Mouse (Mus musculus): ENCODE measurements around the gene Zfp933.
"Not testable (repeated sequence)": the region's sequence is repeated elsewhere in the genome, so short reads cannot be mapped to it uniquely, and the experiment has no call there.

The Zfp933 gene

DNA sequence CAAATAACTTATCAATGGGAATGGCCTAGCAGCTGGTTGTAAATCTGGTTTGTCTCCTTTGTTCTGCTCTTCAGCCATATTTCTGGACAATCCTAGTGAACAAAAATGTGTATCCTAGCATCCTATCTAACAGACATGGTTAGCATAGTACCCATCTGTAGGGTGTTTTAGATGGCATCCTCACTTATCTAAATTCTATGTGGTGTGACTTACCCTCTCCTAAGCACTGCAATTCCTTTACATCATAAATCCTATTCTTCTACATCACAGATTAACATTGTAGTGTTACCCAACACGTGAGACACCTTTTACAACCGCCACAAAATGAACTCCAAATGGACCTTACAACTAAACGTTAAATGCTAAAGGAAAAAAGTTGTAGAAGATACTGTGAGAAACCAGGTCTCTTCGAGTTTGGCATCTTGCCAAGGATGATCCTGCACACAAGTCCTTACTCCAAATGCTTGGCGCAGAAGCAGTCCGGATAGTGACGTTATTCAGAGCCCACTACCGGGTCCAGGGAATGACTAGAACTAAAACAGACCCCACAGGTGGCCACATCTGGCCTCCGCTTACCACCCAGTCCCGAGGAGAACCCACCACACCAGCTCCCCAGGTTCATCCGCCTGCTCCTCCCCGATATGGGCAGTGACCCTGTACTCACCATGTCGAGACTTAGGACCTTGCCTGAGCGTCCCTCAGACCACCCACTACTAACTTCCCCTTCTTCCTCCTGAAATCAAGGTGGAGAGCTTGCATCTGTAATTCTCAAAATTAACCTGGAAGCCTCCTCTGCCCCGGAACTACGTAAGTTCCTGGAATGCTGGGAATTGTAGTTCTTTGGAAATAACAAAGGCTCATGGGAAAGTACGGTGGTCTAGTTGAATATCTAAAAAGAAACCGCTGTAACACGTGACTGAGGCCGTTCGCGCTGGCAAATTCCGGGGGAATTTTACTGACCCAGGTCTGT, at the start of gene Zfp933:
Gene Zfp933 (minus strand): TSS at position 753 of the 970 bp plus-strand sequence.
- DNase-seq (ENCODE audit: low read depth, low spot score) = peak; percentile 82

DNA sequence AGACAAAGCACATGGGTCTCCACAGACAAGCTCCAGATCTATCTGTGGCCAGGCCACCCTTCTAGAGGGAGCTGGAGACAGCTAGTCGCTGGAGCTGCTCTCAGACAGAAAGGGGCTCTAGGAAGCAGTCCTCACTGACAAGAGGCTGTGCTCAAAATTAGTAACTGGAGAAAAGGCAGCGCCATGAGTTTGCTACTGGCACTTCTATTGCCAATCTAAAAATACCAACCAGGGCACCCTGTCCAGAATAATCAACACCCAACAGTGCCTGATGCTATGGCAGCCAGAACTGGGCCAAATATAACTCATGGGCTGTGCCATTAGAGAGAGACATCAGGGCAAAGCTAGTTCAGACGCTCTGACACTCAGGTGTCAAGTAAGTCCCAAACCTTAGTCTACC, 49.2 kb upstream of the Zfp933 start:
- DNase-seq (ENCODE audit: low read depth, low spot score) = no peak

- no peak for DNase-seq (ENCODE audit: low read depth, low spot score)
Measured at GRCm38 (mm10) chr4:147896411-147896810, 48.2 kb upstream of the Zfp933 start.

DNA sequence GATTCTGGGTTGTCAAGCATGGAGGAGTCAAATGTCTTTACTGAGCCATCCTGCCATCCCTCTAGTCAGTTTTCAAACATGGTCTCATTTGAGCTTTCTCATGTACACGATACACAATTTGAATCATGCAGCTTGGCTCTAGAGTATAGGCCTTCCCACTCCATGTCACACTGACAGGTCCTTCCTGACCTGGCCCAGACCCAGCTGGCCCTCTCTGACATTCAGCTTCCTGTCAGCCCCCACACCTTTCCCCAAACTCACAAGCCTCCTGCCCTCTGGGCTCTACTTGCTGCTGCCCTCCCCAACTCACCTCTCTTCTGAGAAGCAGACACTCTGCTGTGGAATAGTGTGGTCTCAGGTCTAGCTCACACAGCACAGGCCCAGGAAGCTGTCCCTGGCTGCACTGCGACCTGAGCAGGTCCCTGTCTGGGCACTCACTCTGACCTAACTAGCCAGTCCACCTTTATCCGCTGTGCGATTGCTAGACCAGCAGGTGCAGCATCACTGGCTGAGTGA, 47.7 kb upstream of the Zfp933 start:
- no peak for DNase-seq (ENCODE audit: low read depth, low spot score)

GRCm38 (mm10) chr4:147890341-147890740, 42.2 kb upstream of the Zfp933 start:
- DNase-seq (ENCODE audit: low read depth, low spot score) = no peak

DNA sequence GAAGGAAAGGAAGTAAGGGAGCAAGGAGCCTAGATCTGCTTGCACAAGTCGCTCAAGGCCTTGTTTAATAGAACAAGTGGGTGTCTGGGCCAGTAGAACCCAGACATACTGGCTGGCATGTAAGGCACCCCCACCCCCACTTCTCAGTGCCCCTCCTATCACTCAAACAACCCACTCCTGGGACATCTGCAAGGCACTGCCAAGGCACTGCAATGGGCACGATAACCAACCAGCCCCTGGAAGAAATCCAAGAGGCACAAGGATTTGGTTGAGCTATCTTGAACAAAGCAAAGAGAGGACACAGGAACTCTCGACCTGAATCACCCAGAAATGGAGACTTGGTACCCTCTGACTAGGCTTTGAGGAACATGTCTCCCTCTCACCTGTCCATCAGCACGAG, 40.1 kb upstream of the Zfp933 start:
- no peak for DNase-seq (ENCODE audit: low read depth, low spot score)

GRCm38 (mm10) chr4:147887277-147887676, 39.1 kb upstream of the Zfp933 start:
- no peak for DNase-seq (ENCODE audit: low read depth, low spot score)

DNA sequence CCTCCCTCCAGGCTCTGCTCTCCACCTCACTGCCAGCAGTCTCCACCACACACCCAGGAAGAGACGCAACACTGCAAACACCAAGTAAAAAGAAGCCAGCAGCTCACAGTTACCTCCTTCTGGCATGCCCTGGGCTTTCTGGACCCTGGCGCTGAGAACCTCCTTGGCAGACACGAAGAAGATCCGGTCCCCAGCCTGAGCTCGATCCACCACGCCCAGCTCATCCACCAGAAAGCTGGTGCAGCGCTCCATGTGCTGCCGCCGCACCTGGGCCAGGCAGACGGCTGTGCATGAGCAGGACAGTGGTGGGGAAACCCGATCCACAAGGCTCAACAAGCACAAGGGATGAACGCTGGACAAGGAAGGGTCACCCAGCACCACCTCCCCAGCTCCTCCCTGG, 38.0 kb upstream of the Zfp933 start:
- DNase-seq (ENCODE audit: low read depth, low spot score) = no peak

DNA sequence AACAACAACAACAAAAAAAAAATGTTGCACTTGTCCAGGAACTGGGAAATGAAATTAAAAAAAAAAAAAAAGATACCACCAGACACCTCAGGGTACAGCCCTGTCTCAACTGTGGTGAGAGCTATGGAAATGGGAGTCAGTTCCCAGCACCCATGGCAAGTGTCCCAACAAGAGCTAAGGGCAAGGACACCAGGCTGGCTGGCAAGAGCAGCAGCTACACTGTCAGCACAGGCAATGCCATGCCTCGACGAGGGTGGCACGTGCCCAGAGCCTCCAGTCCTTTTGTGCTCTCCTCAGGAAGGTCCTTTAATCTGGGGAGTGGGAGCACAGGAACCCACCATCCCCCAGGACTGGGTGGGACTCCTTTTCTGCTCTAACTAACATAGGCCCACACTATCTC, 36.0 kb upstream of the Zfp933 start:
- no peak for DNase-seq (ENCODE audit: low read depth, low spot score)

GRCm38 (mm10) chr4:147883041-147883440, 34.9 kb upstream of the Zfp933 start:
- DNase-seq (ENCODE audit: low read depth, low spot score) = no peak

DNA sequence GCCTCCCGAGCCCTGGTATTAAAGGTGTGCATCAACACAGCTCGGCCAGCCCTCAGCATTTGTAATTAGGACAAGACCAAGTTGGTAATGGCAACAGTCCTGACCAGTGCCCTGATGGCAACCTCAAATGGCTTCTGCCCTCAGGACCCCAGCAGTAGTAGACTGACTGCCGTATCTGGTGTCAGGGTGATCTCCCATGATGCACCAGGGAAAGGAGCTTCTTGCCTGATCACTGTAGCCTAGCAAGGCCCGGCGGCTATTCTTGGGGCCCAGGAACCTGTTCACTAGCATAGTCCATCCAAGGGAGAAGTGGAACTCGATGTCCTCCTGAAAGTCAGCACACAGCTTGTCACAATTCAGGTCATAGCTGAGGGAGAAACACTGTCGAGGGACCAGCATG, 33.6 kb upstream of the Zfp933 start:
- no peak for DNase-seq (ENCODE audit: low read depth, low spot score)

DNA sequence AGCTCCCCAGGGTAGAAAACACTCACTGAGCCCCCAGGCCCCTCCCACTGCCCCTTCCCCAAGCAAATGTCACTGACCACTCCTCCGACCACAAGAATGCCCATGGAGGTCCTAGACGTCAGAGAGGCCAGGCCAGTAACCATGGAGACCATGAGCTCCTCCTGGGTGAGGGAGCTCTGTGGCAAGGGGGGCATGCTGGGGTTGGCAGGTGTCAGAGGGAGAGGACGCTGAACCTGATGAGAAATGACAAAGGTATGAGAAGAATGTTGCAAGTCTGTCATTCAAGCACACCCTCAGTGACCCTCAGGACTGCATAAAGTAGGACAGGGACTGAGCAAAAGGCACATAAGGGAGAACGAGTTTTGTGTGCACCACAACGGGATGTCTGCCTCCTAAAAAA, 31.7 kb upstream of the Zfp933 start:
- no peak for DNase-seq (ENCODE audit: low read depth, low spot score)

DNA sequence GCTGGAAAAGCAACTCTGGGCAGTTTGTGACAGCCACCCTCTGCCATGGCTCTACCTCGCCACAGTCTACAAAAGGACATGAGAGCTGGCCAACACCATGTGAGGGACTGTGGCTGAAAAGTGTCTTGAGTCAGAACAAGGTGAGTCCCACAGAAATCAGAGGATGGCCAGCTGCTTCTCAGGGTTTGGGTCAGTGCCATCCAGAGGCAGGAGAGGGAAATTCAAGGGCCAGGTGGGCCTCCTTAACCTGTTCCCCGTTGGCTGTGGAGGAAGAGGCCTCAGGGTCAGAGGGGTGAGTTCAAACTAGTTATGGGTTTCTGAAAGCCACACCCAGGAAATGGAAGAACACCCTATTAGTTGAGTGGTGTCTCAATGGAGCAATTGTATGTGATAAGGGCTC, 31.3 kb upstream of the Zfp933 start:
- no peak for DNase-seq (ENCODE audit: low read depth, low spot score)

GRCm38 (mm10) chr4:147878537-147878936, 30.4 kb upstream of the Zfp933 start:
- no peak for DNase-seq (ENCODE audit: low read depth, low spot score)

- no peak for DNase-seq (ENCODE audit: low read depth, low spot score)
Measured at GRCm38 (mm10) chr4:147875852-147876575, 27.8 kb upstream of the Zfp933 start.

DNA sequence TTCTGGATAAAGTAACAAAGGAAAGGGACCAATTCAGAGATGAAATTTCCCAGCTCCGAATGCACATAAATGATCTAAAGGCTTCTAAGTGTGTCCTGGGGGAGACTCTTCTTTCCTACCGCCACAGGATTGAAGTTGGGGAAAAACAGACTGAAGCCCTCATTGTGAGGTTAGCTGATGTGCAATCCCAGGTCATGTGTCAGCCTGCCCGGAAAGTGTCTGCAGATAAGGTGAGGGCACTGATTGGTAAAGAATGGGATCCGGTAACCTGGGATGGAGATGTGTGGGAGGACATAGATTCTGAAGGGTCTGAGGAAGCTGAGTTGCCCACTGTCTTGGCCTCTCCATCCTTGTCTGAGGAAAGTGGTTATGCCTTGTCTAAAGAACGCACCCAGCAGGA, 21.1 kb upstream of the Zfp933 start:
- DNase-seq (ENCODE audit: low read depth, low spot score) = no peak

DNA sequence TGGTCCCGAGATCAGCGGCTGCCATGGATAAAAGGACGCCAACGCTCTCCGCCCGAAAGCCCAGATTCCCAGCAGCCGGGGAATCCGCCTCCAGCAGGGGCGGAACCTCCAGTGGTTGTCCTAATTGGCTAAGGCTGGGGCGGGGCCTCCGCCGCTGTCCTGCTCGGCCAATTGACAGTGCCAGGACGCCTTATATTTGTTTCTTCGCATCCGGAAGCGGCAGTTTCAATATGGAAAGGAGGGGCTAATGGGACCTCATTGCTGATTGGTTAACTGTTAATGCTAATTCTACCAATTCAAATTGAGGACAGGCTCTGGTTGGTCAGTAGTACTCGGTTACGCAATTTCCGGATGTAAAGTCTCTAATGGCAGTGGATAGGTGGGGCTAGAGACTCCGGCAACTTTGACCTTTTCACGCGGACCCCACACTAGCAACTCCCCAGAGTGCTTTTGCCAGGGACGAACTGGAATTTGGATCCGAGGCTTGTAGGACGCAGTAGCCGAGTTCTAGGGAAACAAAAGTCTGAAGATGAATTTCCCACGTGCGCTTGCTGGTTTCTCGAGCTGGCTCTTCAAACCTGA, 20.4 kb upstream of the Zfp933 start, which contains the start of the genes Miip and Fv1:
Gene Miip (minus strand): TSS at position 367 of the 582 bp plus-strand sequence.
Gene Fv1 (plus strand): TSS at position 530 of the 582 bp plus-strand sequence.
- DNase-seq (ENCODE audit: low read depth, low spot score) = peak; percentile 94

- DNase-seq (ENCODE audit: low read depth, low spot score) = no peak
Measured at GRCm38 (mm10) chr4:147867563-147868449, 19.6 kb upstream of the Zfp933 start.

DNA sequence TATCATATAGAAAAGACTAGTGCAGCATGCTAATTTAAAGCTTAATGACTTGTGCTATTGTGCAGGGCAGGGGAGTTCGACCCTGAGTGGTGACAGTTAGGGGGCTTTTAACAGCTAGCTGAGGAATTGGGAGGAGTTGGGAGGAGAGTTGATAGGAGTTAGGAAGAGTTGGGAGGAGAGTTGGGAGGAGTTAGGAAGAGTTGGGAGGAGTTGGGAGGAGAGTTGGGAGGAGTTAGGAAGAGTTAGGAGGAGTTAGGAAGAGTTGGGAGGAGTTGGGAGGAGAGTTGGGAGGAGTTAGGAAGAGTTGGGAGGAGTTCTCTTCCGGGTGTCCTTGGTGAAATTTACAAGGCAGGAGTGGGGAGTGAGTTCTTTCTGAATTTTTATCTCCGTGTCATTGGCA, 18.6 kb upstream of the Zfp933 start:
- not testable (repeated sequence) for DNase-seq (ENCODE audit: low read depth, low spot score)

GRCm38 (mm10) chr4:147866056-147866455, 17.9 kb upstream of the Zfp933 start:
- no peak for DNase-seq (ENCODE audit: low read depth, low spot score)

GRCm38 (mm10) chr4:147865651-147866050, 17.5 kb upstream of the Zfp933 start:
- DNase-seq (ENCODE audit: low read depth, low spot score) = no peak

All from retina, postnatal 7 days (tissue).